Mouse (Mus musculus) urinary bladder, postnatal 0 days (tissue): Measurements from ENCODE around the gene Ncdn. TPM values are rescaled to one million over a fixed set of nuclear protein-coding genes. Genes with fewer than 3 reads are reported as not detected.

ENCODE experiments used
- polyA plus RNA-seq: library from polyadenylated mRNA; unstranded; fragments of >200 nt; fragmentation: Nextera tagmentation; extraction: Ambion mirVana; gene quantifications from 2 replicates; pipeline ENCODE4 v1.2.1, GENCODE M21; 2015

Ncdn gene
- 16.7 TPM in 2 replicates for polyA plus RNA-seq

DNA sequence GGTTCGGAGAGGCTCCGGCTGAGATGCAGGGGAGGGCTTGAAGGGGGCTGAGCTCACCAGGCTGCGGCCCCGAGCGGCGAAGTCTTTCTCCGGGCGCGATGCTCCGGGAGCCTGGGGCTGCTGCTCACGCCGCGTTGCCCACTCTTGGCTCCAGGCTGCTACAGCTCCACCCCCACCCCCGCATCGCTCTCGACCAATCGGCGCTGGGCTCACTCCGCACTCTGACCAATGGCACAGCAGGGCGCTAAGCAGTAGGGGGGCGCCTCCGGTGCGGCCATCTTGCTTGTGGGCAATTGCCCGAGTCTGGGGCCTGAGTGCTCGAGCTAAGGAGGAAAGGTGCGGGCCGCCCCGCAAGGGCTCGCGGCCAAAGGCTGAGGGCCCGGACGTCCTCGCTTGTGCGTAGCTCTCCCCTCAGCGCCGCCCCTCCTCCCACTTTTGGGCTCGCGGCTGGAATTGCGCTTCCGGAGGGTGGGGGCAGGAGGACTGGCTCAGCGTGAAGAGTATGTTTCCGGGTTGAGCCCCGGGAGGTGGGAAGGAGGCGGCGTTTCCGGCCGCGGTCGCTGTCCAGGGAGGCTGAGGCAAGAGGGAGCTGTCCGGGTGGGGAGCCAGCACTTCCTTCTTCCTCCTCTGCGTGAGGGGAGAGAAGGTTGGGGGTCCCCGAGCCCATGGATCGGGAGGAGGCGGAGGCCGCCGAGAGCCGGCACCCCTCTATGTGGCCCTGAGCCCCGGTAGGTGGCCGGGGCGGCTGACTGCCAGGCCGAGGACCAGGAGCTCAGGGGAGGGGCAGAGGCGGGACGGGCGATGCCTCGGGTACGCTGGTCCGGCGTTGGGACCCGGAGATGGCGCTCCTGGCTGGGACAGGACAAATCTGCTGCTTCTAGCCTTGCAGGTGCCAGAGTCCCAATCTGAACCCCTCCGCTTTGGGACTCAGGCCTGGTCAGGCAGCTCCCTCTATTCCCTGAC, at the start of gene Ncdn, which contains the start of gene AU040320:
TSS of gene Ncdn (minus strand) at position 171 of the 963 bp plus-strand sequence.
TSS of gene AU040320 (plus strand) at position 277 of the 963 bp plus-strand sequence.

DNA sequence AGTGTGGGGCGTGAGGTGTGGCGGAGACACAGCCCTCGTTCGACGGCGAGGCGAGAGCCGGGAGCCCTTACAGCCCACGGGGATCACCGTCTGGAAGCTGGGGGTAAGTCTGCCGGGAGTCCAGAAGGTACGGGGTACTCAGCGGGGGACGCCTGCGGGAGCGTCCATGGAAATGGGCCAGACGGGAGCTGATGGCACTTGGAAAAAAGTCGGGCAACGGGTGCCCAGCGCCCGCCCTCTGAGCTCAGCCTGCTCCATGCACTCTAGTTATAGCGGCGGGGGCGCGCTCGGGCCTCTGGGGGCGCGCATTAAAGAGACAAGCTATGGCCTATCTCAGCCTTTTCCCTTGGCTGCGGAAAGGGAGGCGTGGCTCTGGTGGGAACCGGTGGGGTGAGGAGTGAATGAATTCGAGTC, 17.2 kb downstream of the Ncdn start, which contains the start of gene Tfap2e:
TSS of gene Tfap2e (minus strand) at position 240 of the 414 bp plus-strand sequence.

Other genes with a start within 250 kb of the Ncdn start
- 1.2 and 1.5 TPM in 2 replicates for gene Ago4, start 220.0 kb downstream of the Ncdn start, polyA plus RNA-seq
- 7.8 and 9.5 TPM in 2 replicates for gene Clspn, start 196.5 kb downstream of the Ncdn start, polyA plus RNA-seq
- gene 5730409E04Rik, start 143.6 kb downstream of the Ncdn start, polyA plus RNA-seq: 5.3 and 6.0 TPM in 2 replicates
- gene Psmb2, start 75.8 kb downstream of the Ncdn start, polyA plus RNA-seq: 358 and 378 TPM in 2 replicates
- gene Tfap2e, start 17.2 kb downstream of the Ncdn start, polyA plus RNA-seq: not detected in 2 replicates
- gene AU040320, start 106 bp upstream of the Ncdn start, polyA plus RNA-seq: 12.0 and 12.7 TPM in 2 replicates
- gene Zmym4, start 214.7 kb upstream of the Ncdn start, polyA plus RNA-seq: 7.8 and 9.3 TPM in 2 replicates